Mouse (Mus musculus): Measurements from ENCODE around the gene Fam214a.

DNA sequence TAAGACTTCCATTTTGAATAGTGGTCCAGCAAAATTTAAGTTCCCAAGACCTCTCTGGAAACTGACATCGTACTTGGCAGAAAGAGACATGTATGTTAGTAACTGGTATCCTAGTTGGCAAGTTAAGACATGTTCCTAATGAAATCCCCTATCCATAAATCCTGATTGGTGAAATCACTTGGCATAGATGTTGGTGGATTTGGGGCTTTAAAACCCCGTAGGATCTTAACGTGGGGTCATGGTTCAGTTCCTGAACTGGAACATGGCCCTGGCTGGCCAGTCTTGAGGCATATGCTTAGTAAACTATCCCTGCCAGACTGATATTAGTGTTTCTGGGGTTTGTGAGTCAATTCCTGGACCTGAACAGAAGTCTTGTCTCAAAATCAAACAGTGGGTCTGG is 14.9 kb upstream of the Fam214a start:
- TF ChIP-seq CTCF (IDR thresholded peaks at IDR 0.05; ENCODE audit: extremely low read depth, insufficient read length, insufficient replicate concordance, low read depth, low read length) (no peak), POLR2A (IDR thresholded peaks at IDR 0.05; ENCODE audit: low read depth, low read length) (no peak)

All from small intestine, adult 2 months (tissue).